Mouse (Mus musculus): ENCODE measurements around the gene Retreg3.

The Retreg3 gene

DNA sequence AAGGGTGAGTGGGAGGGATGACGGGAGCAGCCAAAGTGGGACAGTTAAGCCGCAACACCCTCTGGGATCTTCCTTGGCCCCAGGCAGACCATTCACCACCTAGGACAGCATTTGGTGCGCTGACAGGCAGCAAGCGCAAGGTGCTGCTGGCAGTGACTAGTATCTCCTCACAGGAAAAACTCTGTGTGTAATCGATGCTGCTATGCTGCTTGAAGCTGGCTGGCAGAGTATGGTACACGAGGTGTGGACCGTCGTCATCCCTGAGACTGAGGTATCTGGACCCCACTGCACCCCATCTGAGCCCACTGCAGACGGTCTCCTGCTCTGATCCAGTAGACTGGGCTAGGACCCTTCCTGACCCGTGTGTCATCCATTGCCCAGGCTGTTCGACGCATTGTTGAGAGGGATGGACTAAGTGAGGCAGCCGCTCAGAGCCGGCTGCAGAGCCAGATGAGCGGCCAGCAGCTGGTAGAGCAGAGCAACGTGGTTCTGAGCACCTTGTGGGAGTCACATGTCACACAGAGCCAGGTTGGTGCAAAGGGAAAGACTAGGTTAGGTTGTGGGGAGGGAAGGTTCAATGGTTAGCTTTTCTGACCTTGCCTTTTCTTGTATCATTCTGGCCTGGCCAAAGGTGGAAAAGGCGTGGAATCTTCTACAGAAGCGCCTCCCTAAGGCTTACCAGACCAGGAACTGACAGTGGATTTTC, 33.9 kb downstream of the Retreg3 start:
- in situ Hi-C loops (cut with MboI; ENCODE audit: low pct_unique_long_range_greater_than_20kb in 1 of 2, low sequenced_read_pairs in 2 of 2, unreplicated experiment in 1 of 2) = no loop called here

DNA sequence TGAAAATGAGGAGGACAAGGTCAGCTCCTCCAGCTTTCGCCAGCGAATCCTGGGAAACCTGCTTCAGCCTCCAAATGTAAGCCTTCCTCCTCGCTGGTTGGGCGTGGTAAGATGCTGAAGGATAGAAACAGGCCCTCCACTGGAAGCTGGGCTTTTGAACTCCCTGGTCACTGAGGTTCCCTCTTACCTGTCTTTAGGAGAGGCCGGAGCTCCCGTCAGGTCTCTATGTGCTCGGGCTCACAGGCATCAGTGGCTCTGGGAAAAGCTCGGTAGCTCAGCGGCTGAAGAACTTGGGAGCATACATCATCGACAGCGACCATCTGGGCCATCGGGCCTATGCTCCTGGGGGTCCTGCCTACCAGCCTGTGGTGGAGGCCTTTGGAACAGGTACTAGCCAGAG, 34.9 kb downstream of the Retreg3 start:
- in situ Hi-C loops (cut with MboI; ENCODE audit: low pct_unique_long_range_greater_than_20kb in 1 of 2, low sequenced_read_pairs in 2 of 2, unreplicated experiment in 1 of 2) = no loop called here

DNA sequence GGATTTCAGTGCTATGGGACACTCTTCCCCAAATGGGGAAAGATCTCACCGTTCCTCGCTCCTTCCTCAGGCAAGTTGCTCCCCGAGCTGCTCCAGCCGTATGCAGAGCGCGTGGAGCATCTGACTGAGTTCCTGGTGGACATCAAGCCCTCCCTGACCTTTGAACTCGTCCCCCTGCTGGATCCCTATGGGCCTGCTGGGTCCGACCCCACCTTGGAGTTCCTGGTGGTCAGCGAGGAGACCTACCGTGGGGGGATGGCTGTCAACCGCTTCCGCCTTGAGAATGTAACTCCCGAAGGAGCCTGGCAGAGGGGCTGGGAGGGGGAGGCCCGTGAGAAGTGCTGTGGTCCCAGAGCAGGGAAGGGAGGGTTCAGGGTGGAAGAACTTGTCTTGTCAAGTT, 35.4 kb downstream of the Retreg3 start:
- in situ Hi-C loops (cut with MboI; ENCODE audit: low pct_unique_long_range_greater_than_20kb in 1 of 2, low sequenced_read_pairs in 2 of 2, unreplicated experiment in 1 of 2) = no loop called here

DNA sequence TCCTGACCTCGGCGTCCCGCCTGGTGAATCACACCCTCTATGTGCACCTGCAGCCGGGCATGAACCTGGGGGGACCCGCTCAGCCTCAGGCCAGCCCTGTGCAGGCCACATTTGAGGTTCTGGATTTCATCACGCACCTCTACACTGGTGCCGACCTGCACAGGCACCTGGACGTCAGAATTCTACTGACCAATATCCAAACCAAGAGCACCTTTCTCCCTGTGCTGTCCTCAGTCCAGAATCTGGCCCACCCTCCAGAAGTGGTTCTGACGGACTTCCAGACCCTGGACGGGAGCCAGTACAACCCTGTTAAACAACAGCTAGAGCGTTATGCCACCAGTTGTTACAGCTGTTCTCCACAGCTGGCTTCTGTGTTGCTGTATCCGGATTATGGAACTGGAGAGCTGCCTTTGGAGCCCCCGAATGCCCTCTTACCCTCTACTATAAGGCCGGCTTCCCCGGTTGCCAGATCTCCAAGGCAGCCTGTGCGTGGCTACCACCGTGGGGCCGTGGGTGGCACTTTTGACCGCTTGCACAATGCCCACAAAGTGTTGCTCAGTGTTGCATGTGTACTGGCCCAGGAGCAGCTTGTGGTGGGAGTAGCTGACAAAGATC, 36.5 kb downstream of the Retreg3 start:
- in situ Hi-C loops (cut with MboI; ENCODE audit: low pct_unique_long_range_greater_than_20kb in 1 of 2, low sequenced_read_pairs in 2 of 2, unreplicated experiment in 1 of 2) = no loop called here

DNA sequence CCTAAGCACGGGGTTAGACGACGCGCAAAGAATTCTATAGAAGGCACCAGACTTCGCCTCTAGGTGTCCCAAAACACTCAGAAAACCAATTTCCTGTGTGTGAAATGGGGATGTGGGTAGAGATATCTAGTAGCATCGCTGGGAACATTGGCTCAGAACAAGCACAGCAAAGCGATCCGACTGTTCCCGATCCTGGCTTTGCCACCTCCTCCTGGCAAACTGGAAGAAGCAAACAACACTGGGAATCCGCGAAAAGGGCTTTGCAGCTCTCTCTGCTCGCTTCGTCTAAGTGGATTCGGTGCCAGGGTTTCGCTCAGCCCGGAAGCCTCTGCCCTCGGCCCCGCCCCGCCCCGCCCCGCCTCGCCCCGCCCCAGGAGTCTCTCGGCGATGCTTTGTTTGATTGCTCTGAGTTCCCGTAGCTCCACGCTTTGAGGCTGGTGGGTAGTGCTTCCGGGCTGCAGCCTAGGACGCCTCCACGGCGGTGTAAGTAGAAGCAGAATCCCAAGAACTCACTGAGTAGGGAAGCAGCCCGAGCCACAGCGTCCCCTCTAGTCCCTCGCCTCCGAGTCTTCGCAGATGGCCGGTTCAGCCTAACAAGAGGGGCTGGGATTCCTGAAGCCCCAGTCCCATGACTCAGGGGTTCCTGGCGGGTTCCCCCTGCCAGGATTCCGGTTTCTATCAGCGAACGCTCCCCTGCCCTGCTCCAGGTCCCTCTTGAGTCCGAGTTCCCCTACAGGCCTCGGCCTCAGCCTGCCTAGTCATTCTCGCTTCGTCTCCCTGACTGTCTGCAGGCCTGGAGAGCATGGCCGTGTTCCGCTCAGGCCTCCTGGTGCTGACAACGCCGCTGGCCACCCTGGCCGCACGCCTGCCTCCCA, 37.2 kb downstream of the Retreg3 start, which contains the start of gene Coasy:
Coasy (plus strand) TSS at position 358 of the 875 bp plus-strand sequence.
- in situ Hi-C loops (cut with MboI; ENCODE audit: low pct_unique_long_range_greater_than_20kb in 1 of 2, low sequenced_read_pairs in 2 of 2, unreplicated experiment in 1 of 2) = no loop called here

DNA sequence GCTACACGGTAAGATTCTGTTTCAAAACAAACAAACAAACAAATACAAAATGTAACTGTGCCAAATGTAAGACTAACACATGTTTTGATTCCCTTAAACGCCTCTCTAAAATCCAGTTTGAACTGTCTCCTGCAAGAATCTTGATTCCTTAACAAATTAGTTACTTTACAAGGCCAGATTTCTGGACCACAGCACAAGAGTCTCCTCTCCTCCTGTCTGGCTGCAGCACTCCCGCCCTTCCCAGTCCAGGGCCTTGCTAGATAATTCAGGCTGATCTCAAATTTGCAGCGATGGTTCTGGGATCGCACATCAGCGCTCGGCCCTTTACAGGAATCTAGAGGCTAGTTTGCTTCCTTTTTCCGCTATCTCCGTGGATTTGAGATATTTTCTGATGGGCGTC, 38.0 kb downstream of the Retreg3 start:
- in situ Hi-C loops (cut with MboI; ENCODE audit: low pct_unique_long_range_greater_than_20kb in 1 of 2, low sequenced_read_pairs in 2 of 2, unreplicated experiment in 1 of 2) = no loop called here

DNA sequence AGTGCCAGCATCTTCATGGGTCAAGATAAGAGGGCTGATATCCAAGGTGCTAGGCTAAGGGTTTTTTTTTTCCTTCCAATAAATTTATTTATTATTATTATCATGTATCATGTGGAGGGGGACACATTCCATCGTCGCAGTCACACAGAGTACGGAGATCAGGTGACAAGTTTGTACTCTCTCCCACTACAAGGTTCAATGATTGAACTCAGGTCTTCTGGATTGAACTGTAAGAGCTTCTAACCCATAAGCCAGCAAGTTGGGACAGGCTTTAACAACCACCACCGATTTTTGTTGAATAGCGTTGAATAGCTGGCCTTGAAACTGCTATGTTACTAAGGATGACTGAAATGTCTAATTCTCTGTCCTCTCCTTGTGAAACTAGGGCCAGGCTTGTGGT, 39.3 kb downstream of the Retreg3 start:
- in situ Hi-C loops (cut with MboI; ENCODE audit: low pct_unique_long_range_greater_than_20kb in 1 of 2, low sequenced_read_pairs in 2 of 2, unreplicated experiment in 1 of 2) = no loop called here

DNA sequence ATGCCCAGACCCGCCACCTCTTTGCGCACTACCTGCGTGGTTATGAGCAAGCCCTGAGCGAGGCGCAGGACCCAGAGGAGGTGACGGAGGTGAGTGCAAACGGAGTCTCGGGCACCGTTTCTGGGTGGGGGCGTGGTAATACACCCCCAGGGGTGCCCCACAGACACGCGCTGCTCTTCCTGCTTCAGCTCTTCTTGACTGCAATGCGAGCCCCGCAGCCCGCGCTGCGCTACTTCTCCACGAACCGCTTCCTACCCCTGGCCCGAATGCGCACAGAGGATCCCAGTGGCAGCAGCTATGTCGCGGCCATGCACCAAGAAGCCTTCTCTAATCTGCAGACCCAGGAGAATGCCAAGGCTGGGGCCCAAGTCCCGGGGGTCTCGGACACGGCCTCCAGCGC, 39.9 kb downstream of the Retreg3 start:
- in situ Hi-C loops (cut with MboI; ENCODE audit: low pct_unique_long_range_greater_than_20kb in 1 of 2, low sequenced_read_pairs in 2 of 2, unreplicated experiment in 1 of 2) = no loop called here

DNA sequence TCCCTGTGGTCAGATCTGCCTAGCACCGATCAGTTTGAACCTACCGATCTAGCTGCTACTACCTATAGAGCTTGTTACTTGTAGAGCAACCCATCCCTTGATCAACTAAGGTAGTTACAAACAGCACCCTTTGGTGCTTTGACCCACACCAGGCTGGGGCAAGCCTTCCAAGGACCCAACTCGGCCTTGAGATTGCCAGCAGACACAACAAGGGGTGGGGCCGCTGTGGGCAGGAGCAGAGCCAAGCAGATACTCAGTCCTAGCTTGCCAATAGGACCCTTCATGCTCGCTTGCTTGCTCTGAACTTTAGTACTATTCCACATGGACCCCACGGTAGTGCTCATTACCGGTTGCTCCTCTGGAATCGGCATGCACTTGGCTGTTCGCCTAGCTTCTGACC, 41.6 kb downstream of the Retreg3 start, which contains the start of gene Hsd17b1:
Hsd17b1 (plus strand) TSS at position 291 of the 400 bp plus-strand sequence.
- in situ Hi-C loops (cut with MboI; ENCODE audit: low pct_unique_long_range_greater_than_20kb in 1 of 2, low sequenced_read_pairs in 2 of 2, unreplicated experiment in 1 of 2) = no loop called here

DNA sequence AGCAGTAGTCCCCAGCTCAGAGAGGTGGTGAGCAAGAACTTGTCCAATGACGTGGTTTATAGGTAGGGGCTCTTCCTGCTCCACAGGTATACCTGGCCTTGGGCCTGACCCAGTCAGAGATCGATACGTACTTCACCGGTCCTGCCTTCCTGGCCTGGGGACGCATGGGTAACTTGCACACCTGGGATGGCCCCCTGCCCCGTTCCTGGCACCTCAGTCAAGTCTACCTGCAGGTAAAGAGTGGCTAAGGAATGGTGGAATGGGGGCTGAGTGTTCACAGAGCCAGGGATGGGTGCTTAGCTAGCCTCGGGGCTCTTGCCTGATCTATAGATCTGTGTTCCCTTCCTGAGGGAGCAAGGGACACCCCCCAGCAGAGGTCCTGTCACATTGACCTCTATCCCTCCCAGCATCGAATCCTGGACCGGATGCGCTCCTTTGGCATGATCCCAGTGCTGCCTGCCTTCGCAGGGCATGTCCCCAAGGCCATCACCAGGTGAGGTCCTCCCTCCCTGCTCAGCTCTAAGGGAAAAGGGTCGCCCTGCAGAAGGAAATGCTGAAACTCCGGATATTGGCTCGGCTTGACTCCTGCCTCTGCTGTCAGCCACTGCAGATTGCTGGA, 47.8 kb downstream of the Retreg3 start:
- in situ Hi-C loops (cut with MboI; ENCODE audit: low pct_unique_long_range_greater_than_20kb in 1 of 2, low sequenced_read_pairs in 2 of 2, unreplicated experiment in 1 of 2) = loop anchor here (25.0 kb wide), 1 partner anchor 210 kb away; the partner anchor contains the start of genes Stat5a (in 2 of the 2) and Stat5b (in 2 of the 2)

DNA sequence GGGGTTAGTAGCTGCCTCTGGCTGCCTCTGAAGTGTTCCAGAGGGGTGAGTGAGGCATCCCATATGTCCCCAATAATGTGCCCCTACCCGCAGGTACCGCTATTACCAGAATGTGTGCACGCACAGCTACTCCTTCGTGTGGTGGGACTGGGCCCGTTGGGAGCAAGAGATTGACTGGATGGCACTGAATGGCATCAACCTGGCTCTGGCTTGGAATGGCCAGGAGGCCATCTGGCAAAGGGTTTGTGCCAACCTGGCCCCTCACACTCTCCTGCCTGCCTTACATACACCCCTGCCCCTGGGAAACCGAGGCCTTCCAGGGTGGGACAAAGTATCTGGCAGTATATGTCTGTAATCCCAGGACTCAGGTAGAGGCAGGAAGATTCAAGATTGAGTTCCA, 48.7 kb downstream of the Retreg3 start:
- in situ Hi-C loops (cut with MboI; ENCODE audit: low pct_unique_long_range_greater_than_20kb in 1 of 2, low sequenced_read_pairs in 2 of 2, unreplicated experiment in 1 of 2) = loop anchor here (25.0 kb wide), 1 partner anchor 209 kb away; the partner anchor contains the start of genes Stat5a (in 2 of the 2) and Stat5b (in 2 of the 2)

DNA sequence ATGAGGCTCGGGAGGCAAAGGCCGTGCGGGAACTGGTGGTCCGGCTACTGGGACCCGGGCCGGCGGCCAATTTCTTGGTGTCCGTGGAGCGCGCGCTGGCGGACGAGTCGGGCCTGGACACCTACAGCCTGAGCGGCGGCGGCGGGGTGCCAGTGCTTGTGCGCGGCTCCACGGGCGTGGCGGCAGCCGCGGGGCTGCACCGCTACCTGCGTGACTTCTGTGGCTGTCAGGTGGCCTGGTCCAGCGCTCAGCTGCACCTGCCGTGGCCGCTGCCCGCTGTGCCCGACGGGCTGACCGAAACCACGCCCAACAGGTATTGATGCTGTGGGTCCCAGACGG, 49.5 kb downstream of the Retreg3 start:
- in situ Hi-C loops (cut with MboI; ENCODE audit: low pct_unique_long_range_greater_than_20kb in 1 of 2, low sequenced_read_pairs in 2 of 2, unreplicated experiment in 1 of 2) = loop anchor here (25.0 kb wide), 1 partner anchor 208 kb away; the partner anchor contains the start of genes Stat5a (in 2 of the 2) and Stat5b (in 2 of the 2)

DNA sequence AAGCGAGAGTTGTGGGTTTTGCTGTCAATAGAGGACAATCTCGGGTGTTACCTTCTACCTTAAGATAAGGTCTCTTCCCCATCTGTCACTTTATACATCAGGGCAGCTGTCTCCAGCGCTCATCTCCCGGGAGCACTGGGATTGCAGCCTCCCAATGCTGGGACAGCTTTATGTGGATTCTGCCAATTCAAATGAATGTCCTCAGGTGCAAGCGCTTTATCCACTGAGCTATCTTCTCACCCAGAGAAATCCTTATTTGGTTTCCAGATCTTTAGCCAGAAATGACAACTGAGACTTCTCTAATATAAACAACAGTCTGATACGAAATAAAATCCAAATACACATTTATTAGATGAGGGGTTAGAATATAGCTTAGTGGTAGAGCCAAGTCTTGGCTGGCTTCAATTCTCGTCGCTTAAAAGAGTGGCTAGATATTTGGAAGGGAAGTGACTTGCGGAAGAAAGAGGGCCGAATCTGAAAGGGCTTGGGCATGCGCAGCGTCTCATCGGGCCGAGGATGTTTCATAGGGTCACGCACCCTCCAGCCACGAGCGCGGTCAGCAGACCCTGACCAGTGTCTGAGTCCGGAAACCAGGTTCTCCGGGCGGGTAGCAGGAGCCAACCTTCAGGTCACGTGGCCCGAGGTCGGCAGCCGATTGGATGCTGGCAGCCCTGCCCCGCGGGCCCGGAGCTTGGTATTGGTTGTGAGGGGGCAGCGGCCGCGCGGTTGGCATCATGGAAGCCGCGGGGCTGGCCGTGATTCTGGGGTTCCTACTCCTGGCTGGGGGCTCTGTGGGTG, 50.1 kb downstream of the Retreg3 start, which contains the start of gene Naglu:
Naglu (plus strand) TSS at position 622 of the 798 bp plus-strand sequence.
- in situ Hi-C loops (cut with MboI; ENCODE audit: low pct_unique_long_range_greater_than_20kb in 1 of 2, low sequenced_read_pairs in 2 of 2, unreplicated experiment in 1 of 2) = loop anchor here (25.0 kb wide), 1 partner anchor 207 kb away; the partner anchor contains the start of genes Stat5a (in 2 of the 2) and Stat5b (in 2 of the 2)

DNA sequence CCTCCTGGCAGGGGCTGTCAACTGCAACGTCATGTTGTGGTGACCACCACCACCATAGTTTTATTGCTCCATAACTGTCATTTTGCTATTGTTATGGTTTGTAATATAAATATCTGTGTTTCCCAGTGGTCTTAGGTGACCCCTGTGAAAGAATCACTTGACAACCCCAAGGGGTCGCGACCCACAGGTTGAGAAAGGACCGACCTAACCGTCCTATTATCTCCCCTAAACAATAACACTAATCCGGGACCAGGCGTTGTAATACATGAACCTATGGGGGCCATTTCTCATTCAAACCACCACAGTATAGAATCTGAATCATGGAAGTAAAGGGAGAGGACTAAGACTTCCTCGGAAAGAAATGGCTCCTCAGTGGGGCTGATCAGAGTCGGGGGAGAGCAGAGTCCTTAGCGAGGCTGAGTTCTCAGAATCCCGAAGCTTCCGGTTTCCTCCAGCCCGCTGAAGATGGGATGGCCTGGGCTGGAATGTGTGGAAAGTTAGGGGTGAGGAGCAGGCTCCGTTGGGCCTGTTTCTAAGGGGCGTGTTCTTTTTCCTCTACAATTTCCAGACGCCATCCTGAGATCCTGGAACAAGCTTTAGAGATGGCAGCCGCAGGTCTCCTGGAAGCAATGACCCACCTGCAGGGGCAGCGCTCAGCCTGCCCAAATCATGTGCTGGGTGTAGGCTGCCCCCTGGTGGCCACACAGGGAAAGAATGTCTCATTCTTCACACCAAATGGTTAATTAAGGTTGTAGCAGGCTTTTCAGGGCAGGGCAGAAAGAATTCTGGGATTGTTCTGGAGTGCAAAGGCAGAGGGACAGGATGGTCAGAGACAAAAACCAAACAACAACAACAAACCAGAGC, 52.9 kb downstream of the Retreg3 start:
- in situ Hi-C loops (cut with MboI; ENCODE audit: low pct_unique_long_range_greater_than_20kb in 1 of 2, low sequenced_read_pairs in 2 of 2, unreplicated experiment in 1 of 2) = loop anchor here (25.0 kb wide), 1 partner anchor 204 kb away; the partner anchor contains the start of genes Stat5a (in 2 of the 2) and Stat5b (in 2 of the 2)

DNA sequence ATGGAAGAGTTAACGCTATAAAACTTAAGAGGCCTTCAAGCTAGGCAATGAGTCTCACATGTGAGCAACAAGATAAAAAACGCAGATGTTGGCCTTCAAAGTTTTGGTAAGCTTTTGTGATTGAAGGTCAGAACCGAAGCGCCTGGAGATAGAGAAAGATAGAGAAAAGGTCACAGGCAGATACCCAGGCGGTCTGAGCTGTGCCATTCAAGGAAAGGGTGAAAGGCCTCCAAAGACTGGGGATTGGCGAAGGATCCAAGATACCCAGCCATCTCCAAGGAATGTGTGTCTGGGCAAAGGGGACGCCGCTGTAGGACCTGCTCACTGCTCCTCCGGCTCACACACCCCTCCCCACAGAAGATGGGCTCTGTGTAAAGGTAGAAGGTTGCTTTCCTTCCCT, 54.7 kb downstream of the Retreg3 start:
- in situ Hi-C loops (cut with MboI; ENCODE audit: low pct_unique_long_range_greater_than_20kb in 1 of 2, low sequenced_read_pairs in 2 of 2, unreplicated experiment in 1 of 2) = loop anchor here (25.0 kb wide), 1 partner anchor 203 kb away; the partner anchor contains the start of genes Stat5a (in 2 of the 2) and Stat5b (in 2 of the 2)

DNA sequence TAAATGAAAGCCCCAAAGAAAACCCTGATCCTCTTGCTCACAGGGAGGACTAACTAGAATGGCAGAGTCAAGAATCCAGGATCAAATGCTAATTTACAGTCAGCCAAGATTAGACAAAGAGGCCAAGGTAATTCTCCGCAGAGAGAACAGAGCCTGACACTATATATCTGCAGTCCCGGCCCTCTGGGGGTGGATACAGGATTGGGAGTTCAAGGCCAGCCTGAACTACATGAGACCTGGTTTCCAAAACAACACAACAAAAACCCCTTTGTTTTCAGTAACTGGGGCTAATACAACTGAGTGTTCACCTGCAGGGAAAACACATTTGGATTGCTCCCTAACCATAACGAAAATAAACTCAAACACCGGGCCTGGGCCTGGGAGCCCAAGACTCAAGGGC, 55.2 kb downstream of the Retreg3 start:
- in situ Hi-C loops (cut with MboI; ENCODE audit: low pct_unique_long_range_greater_than_20kb in 1 of 2, low sequenced_read_pairs in 2 of 2, unreplicated experiment in 1 of 2) = loop anchor here (25.0 kb wide), 1 partner anchor 202 kb away; the partner anchor contains the start of genes Stat5a (in 2 of the 2) and Stat5b (in 2 of the 2)
